Mouse (Mus musculus): Measurements from ENCODE around the gene Ttc34. TPM values are rescaled to one million over a fixed set of nuclear protein-coding genes. Genes with fewer than 3 reads are reported as not detected.

The Ttc34 gene
- total and polyA plus RNA-seq, 3 experiments = 0.05 TPM; not detected in 2

DNA sequence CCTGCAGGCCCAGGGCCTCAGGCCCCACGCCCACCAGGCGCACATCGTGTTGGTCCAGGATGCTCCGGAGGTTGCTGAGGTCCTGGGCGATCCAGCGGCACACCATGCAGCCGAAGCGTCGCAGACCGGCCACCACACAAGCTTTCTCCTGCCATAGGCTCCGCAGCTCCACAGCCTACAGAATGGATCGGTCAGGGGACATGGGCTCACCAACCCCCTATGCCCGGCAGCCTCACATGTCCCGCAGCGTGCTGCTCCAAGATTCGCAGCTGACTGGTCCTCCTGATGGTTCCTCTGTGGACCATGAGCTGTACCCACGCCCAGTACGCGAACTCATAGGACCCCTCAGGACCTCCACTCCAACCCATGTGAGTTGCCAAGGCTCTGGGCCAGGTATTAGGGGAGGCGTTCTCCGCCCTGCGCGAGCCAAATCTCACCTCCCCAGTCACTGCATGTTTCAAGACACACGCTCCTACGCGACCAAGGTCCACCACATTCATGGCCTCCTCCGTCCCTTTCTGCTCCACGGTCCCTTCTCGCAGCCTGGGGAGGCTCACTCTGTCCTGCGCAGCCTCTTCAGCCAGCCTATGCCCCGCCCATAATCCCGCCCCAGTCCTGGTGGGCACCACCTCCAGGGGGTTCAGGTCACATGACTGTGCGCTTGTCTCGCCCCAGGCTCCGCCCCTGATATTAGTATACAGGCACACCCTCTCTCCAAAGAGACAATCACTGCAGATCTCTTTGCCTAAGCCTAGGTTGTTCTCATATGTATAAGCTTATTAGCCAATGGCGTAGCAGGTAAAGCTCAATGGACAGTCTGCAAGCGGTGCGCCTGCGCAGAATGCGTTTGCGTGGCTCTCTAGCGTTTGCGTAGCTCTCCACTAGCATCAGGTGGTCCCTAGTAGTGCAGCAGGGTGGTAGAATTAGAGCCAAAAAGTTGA, 61.5 kb downstream of the Ttc34 start, which contains the start of gene Fam213b:
Gene Fam213b, minus strand, starts transcription at position 630 of the 941 bp plus-strand sequence.
- DNase-seq (ENCODE audit: low spot score) (no peak), ATAC-seq (ENCODE audit: extremely low read depth, insufficient number of reproducible peaks, low FRiP score, poor library complexity, severe bottlenecking) (no peak)
- H3K9me3 ChIP-seq (replicated peaks) = no peaks in the 10 kb centered on the region
- H3K4me3 ChIP-seq (ENCODE audit: low read depth, low read length) = peak within 1 kb of the TSS; percentile 10; the same call in 1 of the 2 replicates
- H3K4me1 ChIP-seq (ENCODE audit: insufficient read depth, low read depth, low read length) = peaks cover 10% of the 10 kb centered on the region; the same call in 1 of the 2 replicates
- TF ChIP-seq GATA1 (IDR thresholded peaks at IDR 0.05; ENCODE audit: borderline replicate concordance, low read length) (no peak), CTCF (IDR thresholded peaks at IDR 0.05; ENCODE audit: low read depth, low read length) (no peak), TAL1 (conservative IDR thresholded peaks at IDR 0.05; ENCODE audit: low read depth, low read length) (no peak), GATA2 (IDR thresholded peaks at IDR 0.05; ENCODE audit: borderline replicate concordance, low read depth, low read length) (no peak), POLR2AphosphoS5 (IDR thresholded peaks at IDR 0.05; ENCODE audit: insufficient replicate concordance, low read depth, low read length) (no peak)
- peaks cover 65% of the 10 kb centered on the region for H3K27me3 ChIP-seq (ENCODE audit: insufficient read depth, low read length)
- H3K36me3 ChIP-seq (replicated peaks) = no peaks in the 10 kb centered on the region

- DNase-seq (ENCODE audit: low spot score) (no peak), ATAC-seq (ENCODE audit: extremely low read depth, insufficient number of reproducible peaks, low FRiP score, poor library complexity, severe bottlenecking) (no peak)
- Histone ChIP-seq H3K27me3 (ENCODE audit: insufficient read depth, low read length) (peaks cover 38% of the 10 kb centered on the region), H3K4me3 (ENCODE audit: low read depth, low read length) (no peak overlapping the region), H3K36me3 (replicated peaks) (no peaks in the 10 kb centered on the region), H3K4me1 (ENCODE audit: insufficient read depth, low read depth, low read length) (peaks cover 27% of the 10 kb centered on the region), H3K9me3 (replicated peaks) (no peaks in the 10 kb centered on the region)
- no peak for TF ChIP-seq CTCF (IDR thresholded peaks at IDR 0.05; ENCODE audit: low read depth, low read length)
- no peak for TF ChIP-seq GATA2 (IDR thresholded peaks at IDR 0.05; ENCODE audit: borderline replicate concordance, low read depth, low read length)
Measured at GRCm38 (mm10) chr4:154902371-154902770, 65.1 kb downstream of the Ttc34 start.

- Histone ChIP-seq H3K4me3 (ENCODE audit: low read depth, low read length) (peak overlapping the region; percentile 70), H3K4me1 (ENCODE audit: insufficient read depth, low read depth, low read length) (peaks cover 33% of the 10 kb centered on the region), H3K27me3 (ENCODE audit: insufficient read depth, low read length) (peaks cover 18% of the 10 kb centered on the region), H3K36me3 (replicated peaks) (peaks cover 2% of the 10 kb centered on the region), H3K9me3 (replicated peaks) (no peaks in the 10 kb centered on the region)
- ATAC-seq (ENCODE audit: extremely low read depth, insufficient number of reproducible peaks, low FRiP score, poor library complexity, severe bottlenecking) (peak; percentile 95), DNase-seq (ENCODE audit: low spot score) (peak; percentile 85)
- TF ChIP-seq CTCF (IDR thresholded peaks at IDR 0.05; ENCODE audit: low read depth, low read length) (no peak), TAL1 (conservative IDR thresholded peaks at IDR 0.05; ENCODE audit: low read depth, low read length) (no peak)
Measured at GRCm38 (mm10) chr4:154904185-154905071, 67.2 kb downstream of the Ttc34 start.

GRCm38 (mm10) chr4:154907833-154908232, 70.6 kb downstream of the Ttc34 start:
- Histone ChIP-seq H3K9me3 (replicated peaks) (no peaks in the 10 kb centered on the region), H3K27me3 (ENCODE audit: insufficient read depth, low read length) (no peaks in the 10 kb centered on the region), H3K4me3 (ENCODE audit: low read depth, low read length) (peak overlapping the region; percentile 40; the same call in 1 of the 2 replicates), H3K4me1 (ENCODE audit: insufficient read depth, low read depth, low read length) (peaks cover 53% of the 10 kb centered on the region), H3K36me3 (replicated peaks) (peaks cover 2% of the 10 kb centered on the region)
- DNase-seq (ENCODE audit: low spot score) (peak; percentile 51), ATAC-seq (ENCODE audit: extremely low read depth, insufficient number of reproducible peaks, low FRiP score, poor library complexity, severe bottlenecking) (peak; percentile 43; the same call in 1 of the 2 replicates)
- TF ChIP-seq POLR2AphosphoS5 (IDR thresholded peaks at IDR 0.05; ENCODE audit: insufficient replicate concordance, low read depth, low read length) = no peak
- TF ChIP-seq GATA1 (IDR thresholded peaks at IDR 0.05; ENCODE audit: borderline replicate concordance, low read length) = no peak
- TF ChIP-seq GATA2 (IDR thresholded peaks at IDR 0.05; ENCODE audit: borderline replicate concordance, low read depth, low read length) = no peak
- no peak for TF ChIP-seq TAL1 (conservative IDR thresholded peaks at IDR 0.05; ENCODE audit: low read depth, low read length)
- TF ChIP-seq CTCF (IDR thresholded peaks at IDR 0.05; ENCODE audit: low read depth, low read length) = no peak

DNA sequence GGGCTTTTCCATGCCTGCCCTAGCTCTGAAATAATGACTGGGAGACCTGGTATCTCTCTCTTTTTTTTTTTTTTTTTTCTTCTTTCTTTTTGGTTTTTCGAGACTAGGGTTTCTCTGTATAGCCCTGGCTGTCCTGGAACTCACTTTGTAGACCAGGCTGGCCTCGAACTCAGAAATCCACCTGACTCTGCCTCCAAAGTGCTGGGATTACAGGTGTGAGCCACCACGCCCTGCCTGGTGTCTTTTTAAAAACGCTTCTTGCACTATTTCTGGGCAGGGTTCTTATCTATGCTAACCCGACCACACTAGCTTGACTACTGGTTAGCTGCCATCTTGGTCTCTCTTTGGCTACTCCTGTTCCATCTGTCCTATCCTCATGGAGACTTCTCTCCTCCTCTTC, 71.2 kb downstream of the Ttc34 start:
- H3K4me1 ChIP-seq (ENCODE audit: insufficient read depth, low read depth, low read length) = peaks cover 58% of the 10 kb centered on the region
- TF ChIP-seq TAL1 (conservative IDR thresholded peaks at IDR 0.05; ENCODE audit: low read depth, low read length) (no peak), GATA1 (IDR thresholded peaks at IDR 0.05; ENCODE audit: borderline replicate concordance, low read length) (no peak), POLR2AphosphoS5 (IDR thresholded peaks at IDR 0.05; ENCODE audit: insufficient replicate concordance, low read depth, low read length) (no peak), CTCF (IDR thresholded peaks at IDR 0.05; ENCODE audit: low read depth, low read length) (no peak), GATA2 (IDR thresholded peaks at IDR 0.05; ENCODE audit: borderline replicate concordance, low read depth, low read length) (no peak)
- no peak overlapping the region for H3K4me3 ChIP-seq (ENCODE audit: low read depth, low read length)
- no peaks in the 10 kb centered on the region for H3K27me3 ChIP-seq (ENCODE audit: insufficient read depth, low read length)
- no peak for DNase-seq (ENCODE audit: low spot score)
- no peak for ATAC-seq (ENCODE audit: extremely low read depth, insufficient number of reproducible peaks, low FRiP score, poor library complexity, severe bottlenecking)
- H3K9me3 ChIP-seq (replicated peaks) = no peaks in the 10 kb centered on the region
- peaks cover 2% of the 10 kb centered on the region for H3K36me3 ChIP-seq (replicated peaks)

All from G1E (cell line).